Mouse (Mus musculus) forebrain, embryonic 15.5 days (tissue): ENCODE measurements around the gene Ephx4. TPM values are rescaled to one million over a fixed set of nuclear protein-coding genes. Genes with fewer than 3 reads are reported as not detected.

Source experiments
- ATAC-seq: fragments of 200-750 bp; cut with Nextera tagmentation; replicated peaks from 2 replicates; pipeline ENCODE4 v1.8.0; 2017; ENCODE audit warnings: mild to moderate bottlenecking, moderate TSS enrichment, moderate library complexity
- H3K27ac ChIP-seq: fragments of 300-500 bp; sonication (generic); replicated peaks from 2 replicates; pipeline ENCODE4 v1.5.1; 2015; ENCODE audit warnings: mild to moderate bottlenecking, inconsistent platforms
- H3K27me3 ChIP-seq: fragments of 300-500 bp; sonication (generic); 2 replicates; pipeline ENCODE4 v1.6.1; 2015; ENCODE audit warnings: inconsistent platforms
- H3K36me3 ChIP-seq: fragments of 300-500 bp; sonication (generic); 2 replicates; pipeline ENCODE4 v1.6.1; 2015; ENCODE audit warnings: mild to moderate bottlenecking, inconsistent platforms
- H3K4me1 ChIP-seq: fragments of 300-500 bp; sonication (generic); 2 replicates; pipeline ENCODE4 v1.6.1; 2015; ENCODE audit warnings: inconsistent platforms
- H3K4me2 ChIP-seq: fragments of 300-500 bp; sonication (generic); replicated peaks from 2 replicates; pipeline ENCODE4 v1.6.1; 2015; ENCODE audit warnings: mild to moderate bottlenecking, inconsistent platforms
- H3K4me3 ChIP-seq: fragments of 300-500 bp; sonication (generic); 2 replicates; pipeline ENCODE4 v1.5.1; 2015; ENCODE audit warnings: mild to moderate bottlenecking, inconsistent platforms
- H3K9ac ChIP-seq: fragments of 300-500 bp; sonication (generic); replicated peaks from 2 replicates; pipeline ENCODE4 v1.6.1; 2015; ENCODE audit warnings: mild to moderate bottlenecking, inconsistent platforms
- H3K9me3 ChIP-seq: fragments of 300-500 bp; sonication (generic); 2 replicates; pipeline ENCODE4 v1.6.1; 2016; ENCODE audit warnings: inconsistent platforms
- WGBS: fragments of 180-500 bp; shearing (Covaris S2); methylation state at CpG from one replicate; pipeline ENCODE4 v1.1.7; 2015; ENCODE audit warnings: mixed read lengths; 5-methylcytosine and 5-hydroxymethylcytosine counted together
- polyA plus RNA-seq: library from polyadenylated mRNA; unstranded; fragments of >200 nt; fragmentation: Nextera tagmentation; extraction: Ambion mirVana; gene quantifications from 2 replicates; pipeline ENCODE4 v1.2.1, GENCODE M21; 2015

The Ephx4 gene
- polyA plus RNA-seq, 1 experiment from 2014 or later: 7.4 TPM

DNA sequence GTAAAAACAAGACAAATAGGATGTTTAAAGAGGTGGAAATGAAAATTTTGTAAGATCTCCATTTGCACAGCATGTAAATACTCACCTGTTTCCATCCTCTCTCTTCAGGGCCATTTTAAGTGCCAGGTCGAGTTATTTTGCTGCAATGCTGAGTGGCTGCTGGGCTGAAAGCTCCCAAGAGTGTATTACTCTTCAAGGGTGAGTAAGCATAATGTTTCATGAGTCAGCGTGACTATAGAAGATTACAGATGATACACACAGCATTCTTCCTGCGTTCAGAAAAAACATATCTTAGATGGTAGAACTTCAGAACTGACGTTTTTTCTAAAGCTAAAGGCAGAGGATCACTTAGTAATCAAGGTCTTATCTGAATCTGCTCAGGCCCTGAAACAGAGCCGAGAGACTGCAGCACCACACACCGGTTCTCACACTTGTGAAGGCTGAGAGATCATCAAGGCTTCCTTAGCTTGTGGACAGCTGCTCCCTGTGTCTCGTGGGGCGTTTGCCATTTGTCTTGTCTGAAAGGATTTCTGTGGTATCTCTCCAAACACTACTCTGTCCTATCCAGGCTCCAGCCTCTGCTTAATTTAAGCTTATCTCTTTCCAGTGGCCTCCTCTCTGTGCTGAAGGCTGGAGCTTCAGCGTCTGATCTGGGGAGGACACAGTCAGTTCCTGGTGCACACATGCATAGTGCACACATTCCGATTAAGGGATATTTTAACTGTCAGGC is 68.2 kb downstream of the Ephx4 start:
- H3K4me2 ChIP-seq: no peak overlapping the region
- no peak overlapping the region for H3K4me3 ChIP-seq
- 88% methylated on average over 10 of the region's 10 CpGs for WGBS
- no peaks in the 10 kb centered on the region for H3K9me3 ChIP-seq
- no peaks in the 10 kb centered on the region for H3K4me1 ChIP-seq
- no peak for ATAC-seq
- H3K9ac ChIP-seq: no peak overlapping the region
- H3K27ac ChIP-seq: no peak overlapping the region
- no peaks in the 10 kb centered on the region for H3K36me3 ChIP-seq
- no peaks in the 10 kb centered on the region for H3K27me3 ChIP-seq

Other genes with a start within 250 kb of the Ephx4 start
- 2.0 and 2.3 TPM in 2 replicates for gene Tgfbr3, start 113.1 kb upstream of the Ephx4 start, polyA plus RNA-seq
- 1.6 and 1.7 TPM in 2 replicates for gene Brdt, start 71.6 kb upstream of the Ephx4 start, polyA plus RNA-seq
- gene Lpcat2b, start 28.8 kb downstream of the Ephx4 start, polyA plus RNA-seq: not detected in 2 replicates
- gene Btbd8, start 35.3 kb downstream of the Ephx4 start, polyA plus RNA-seq: 24.4 and 25.1 TPM in 2 replicates
- 0.43 and 0.52 TPM in 2 replicates for gene Gm42669, start 104.9 kb downstream of the Ephx4 start, polyA plus RNA-seq
- gene 1700028K03Rik, start 132.0 kb downstream of the Ephx4 start, polyA plus RNA-seq: 0.19 and 0.31 TPM in 2 replicates
- gene Rpap2, start 194.6 kb downstream of the Ephx4 start, polyA plus RNA-seq: 20.9 and 21.8 TPM in 2 replicates
- 30.3 TPM in 2 replicates for gene Glmn, start 195.2 kb downstream of the Ephx4 start, polyA plus RNA-seq